Mouse (Mus musculus) forebrain, embryonic 12.5 days (tissue): ENCODE results near the gene Tnni3k. TPM values are rescaled to one million over a fixed set of nuclear protein-coding genes. Genes with fewer than 3 reads are reported as not detected.
A peak's percentile ranks its signal among the peaks of the same experiment; 100 is the strongest.

ENCODE experiments used
- ATAC-seq: fragments of 200-750 bp; cut with Nextera tagmentation; 2 replicates; pipeline ENCODE4 v1.8.0; 2017; ENCODE audit warnings: moderate TSS enrichment; ENCODE audit not compliant: low FRiP score
- H3K27ac ChIP-seq: fragments of 300-500 bp; sonication (generic); 2 replicates; pipeline ENCODE4 v1.5.1; 2016; ENCODE audit warnings: mild to moderate bottlenecking
- H3K27me3 ChIP-seq: fragments of 300-500 bp; sonication (generic); 2 replicates; pipeline ENCODE4 v1.6.1; 2016; ENCODE audit warnings: mild to moderate bottlenecking
- H3K36me3 ChIP-seq: fragments of 300-500 bp; sonication (generic); replicated peaks from 2 replicates; pipeline ENCODE4 v1.6.1; 2016; ENCODE audit warnings: mild to moderate bottlenecking
- H3K4me1 ChIP-seq: fragments of 300-500 bp; sonication (generic); 2 replicates; pipeline ENCODE4 v1.6.1; 2016
- H3K4me2 ChIP-seq: fragments of 300-500 bp; sonication (generic); 2 replicates; pipeline ENCODE4 v1.6.1; 2016; ENCODE audit warnings: mild to moderate bottlenecking, moderate library complexity
- H3K4me3 ChIP-seq: fragments of 300-500 bp; sonication (generic); replicated peaks from 2 replicates; pipeline ENCODE4 v1.5.1; 2016; ENCODE audit warnings: mild to moderate bottlenecking
- H3K9ac ChIP-seq: fragments of 300-500 bp; sonication (generic); 2 replicates; pipeline ENCODE4 v1.6.1; 2016; ENCODE audit warnings: mild to moderate bottlenecking
- H3K9me3 ChIP-seq: fragments of 300-500 bp; sonication (generic); 2 replicates; pipeline ENCODE4 v1.6.1; 2016
- WGBS: fragments of 180-500 bp; shearing (Covaris S2); methylation state at CpG from one replicate; pipeline ENCODE4 v1.1.7; 2016; 5-methylcytosine and 5-hydroxymethylcytosine counted together
- polyA plus RNA-seq: library from polyadenylated mRNA; unstranded; fragments of >200 nt; fragmentation: Nextera tagmentation; extraction: Ambion mirVana; gene quantifications from 2 replicates; pipeline ENCODE4 v1.2.1, GENCODE M21; 2016

Tnni3k gene
- polyA plus RNA-seq, 1 experiment from 2014 or later, result not detected

GRCm38 (mm10) chr3:154927757-154928156, 127.5 kb downstream of the Tnni3k start:
- H3K36me3 ChIP-seq, result no peaks in the 10 kb centered on the region
- no peaks in the 10 kb centered on the region for H3K27me3 ChIP-seq
- no peak overlapping the region for H3K9ac ChIP-seq
- no peak for ATAC-seq
- H3K27ac ChIP-seq, result no peak overlapping the region
- no peak overlapping the region for H3K4me2 ChIP-seq
- 55% methylated on average over 8 of the region's 8 CpGs for whole genome bisulfite sequencing
- H3K9me3 ChIP-seq, result no peaks in the 10 kb centered on the region
- no peak overlapping the region for H3K4me3 ChIP-seq
- H3K4me1 ChIP-seq, result peaks cover 6% of the 10 kb centered on the region

GRCm38 (mm10) chr3:154924936-154925335, 130.3 kb downstream of the Tnni3k start:
- H3K4me2 ChIP-seq, result no peak overlapping the region
- no peak for ATAC-seq
- H3K9me3 ChIP-seq, result no peaks in the 10 kb centered on the region
- no peaks in the 10 kb centered on the region for H3K27me3 ChIP-seq
- H3K4me1 ChIP-seq, result peaks cover 6% of the 10 kb centered on the region
- H3K4me3 ChIP-seq, result no peak overlapping the region
- H3K9ac ChIP-seq, result no peak overlapping the region
- H3K36me3 ChIP-seq, result no peaks in the 10 kb centered on the region
- no peak overlapping the region for H3K27ac ChIP-seq
- WGBS, result 91% methylated on average over 8 of the region's 8 CpGs

- Histone ChIP-seq H3K27me3 (no peaks in the 10 kb centered on the region), H3K27ac (no peak overlapping the region), H3K4me1 (no peaks in the 10 kb centered on the region), H3K9ac (no peak overlapping the region), H3K36me3 (no peaks in the 10 kb centered on the region), H3K4me2 (no peak overlapping the region), H3K4me3 (no peak overlapping the region), H3K9me3 (no peaks in the 10 kb centered on the region)
- no peak for ATAC-seq
- 74% methylated on average over 1 of the region's 1 CpGs for WGBS
Observed at GRCm38 (mm10) chr3:154915566-154915965, 139.6 kb downstream of the Tnni3k start.

- Histone ChIP-seq H3K4me1 (no peaks in the 10 kb centered on the region), H3K9me3 (no peaks in the 10 kb centered on the region)
- 74% methylated on average over 6 of the region's 6 CpGs for WGBS
Observed at GRCm38 (mm10) chr3:154913641-154914040, 141.6 kb downstream of the Tnni3k start.

GRCm38 (mm10) chr3:154896737-154897136, 158.5 kb downstream of the Tnni3k start:
- no peaks in the 10 kb centered on the region for H3K9me3 ChIP-seq
- ATAC-seq, result peak; percentile 9; the same call in 1 of the 2 replicates
- WGBS, result 75% methylated on average over 7 of the region's 7 CpGs
- no peak overlapping the region for H3K4me2 ChIP-seq
- H3K27me3 ChIP-seq, result no peaks in the 10 kb centered on the region
- H3K4me1 ChIP-seq, result no peaks in the 10 kb centered on the region
- no peak overlapping the region for H3K27ac ChIP-seq
- H3K4me3 ChIP-seq, result no peak overlapping the region
- no peak overlapping the region for H3K9ac ChIP-seq
- no peaks in the 10 kb centered on the region for H3K36me3 ChIP-seq

More at GRCm38 (mm10) chr3:154913641-154914040, 141.6 kb downstream of the Tnni3k start:
- ATAC-seq, result no peak
- Histone ChIP-seq H3K27ac (no peak overlapping the region), H3K9ac (no peak overlapping the region), H3K4me3 (no peak overlapping the region), H3K36me3 (no peaks in the 10 kb centered on the region), H3K27me3 (no peaks in the 10 kb centered on the region), H3K4me2 (no peak overlapping the region)

- no peaks in the 10 kb centered on the region for H3K27me3 ChIP-seq
- WGBS, result 95% methylated on average over 3 of the region's 3 CpGs
- no peak overlapping the region for H3K9ac ChIP-seq
- H3K36me3 ChIP-seq, result no peaks in the 10 kb centered on the region
- no peak overlapping the region for H3K27ac ChIP-seq
- ATAC-seq, result 0 out of 2 replicates have a peak, but pooled peaks have one; percentile 27
- H3K9me3 ChIP-seq, result no peaks in the 10 kb centered on the region
- H3K4me2 ChIP-seq, result no peak overlapping the region
- no peak overlapping the region for H3K4me3 ChIP-seq
- H3K4me1 ChIP-seq, result no peaks in the 10 kb centered on the region
Observed at GRCm38 (mm10) chr3:154893225-154893624, 162.0 kb downstream of the Tnni3k start.

- H3K4me1 ChIP-seq, result peaks cover 9% of the 10 kb centered on the region
- no peaks in the 10 kb centered on the region for H3K36me3 ChIP-seq
- ATAC-seq, result no peak
- H3K27ac ChIP-seq, result no peak overlapping the region
- H3K9ac ChIP-seq, result no peak overlapping the region
- no peak overlapping the region for H3K4me2 ChIP-seq
- 34% methylated on average over 5 of the region's 5 CpGs for WGBS
- H3K4me3 ChIP-seq, result no peak overlapping the region
- no peaks in the 10 kb centered on the region for H3K9me3 ChIP-seq
- no peaks in the 10 kb centered on the region for H3K27me3 ChIP-seq
Observed at GRCm38 (mm10) chr3:154885452-154885851, 169.8 kb downstream of the Tnni3k start.

GRCm38 (mm10) chr3:154885048-154885447, 170.2 kb downstream of the Tnni3k start:
- no peak for ATAC-seq
- 53% methylated on average over 5 of the region's 5 CpGs for WGBS
- Histone ChIP-seq H3K27ac (no peak overlapping the region), H3K4me3 (no peak overlapping the region), H3K9ac (no peak overlapping the region), H3K27me3 (no peaks in the 10 kb centered on the region), H3K36me3 (no peaks in the 10 kb centered on the region), H3K4me1 (peaks cover 9% of the 10 kb centered on the region), H3K4me2 (no peak overlapping the region), H3K9me3 (no peaks in the 10 kb centered on the region)

GRCm38 (mm10) chr3:154881428-154881986, 173.7 kb downstream of the Tnni3k start:
- Histone ChIP-seq H3K4me2 (no peak overlapping the region), H3K9ac (no peak overlapping the region), H3K27ac (no peak overlapping the region), H3K27me3 (no peaks in the 10 kb centered on the region), H3K36me3 (no peaks in the 10 kb centered on the region), H3K9me3 (no peaks in the 10 kb centered on the region), H3K4me1 (peaks cover 9% of the 10 kb centered on the region), H3K4me3 (no peak overlapping the region)
- no peak for ATAC-seq
- 71% methylated on average over 2 of the region's 2 CpGs for WGBS

GRCm38 (mm10) chr3:154880536-154880939, 174.7 kb downstream of the Tnni3k start:
- Histone ChIP-seq H3K4me2 (no peak overlapping the region), H3K27ac (no peak overlapping the region), H3K4me3 (no peak overlapping the region), H3K27me3 (no peaks in the 10 kb centered on the region), H3K9me3 (no peaks in the 10 kb centered on the region), H3K36me3 (no peaks in the 10 kb centered on the region), H3K4me1 (peaks cover 6% of the 10 kb centered on the region), H3K9ac (no peak overlapping the region)
- peak; percentile 58; the same call in 1 of the 2 replicates for ATAC-seq
- 50% methylated on average over 4 of the region's 4 CpGs for WGBS

- peaks cover 2% of the 10 kb centered on the region; the same call in 1 of the 2 replicates for H3K4me1 ChIP-seq
- H3K27ac ChIP-seq, result no peak overlapping the region
- H3K4me3 ChIP-seq, result no peak overlapping the region
- no peaks in the 10 kb centered on the region for H3K36me3 ChIP-seq
- ATAC-seq, result peak; percentile 44; the same call in 1 of the 2 replicates
- no peaks in the 10 kb centered on the region for H3K27me3 ChIP-seq
- H3K9me3 ChIP-seq, result no peaks in the 10 kb centered on the region
- no peak overlapping the region for H3K9ac ChIP-seq
- H3K4me2 ChIP-seq, result no peak overlapping the region
- 67% methylated on average over 5 of the region's 5 CpGs for WGBS
Observed at GRCm38 (mm10) chr3:154880108-154880507, 175.1 kb downstream of the Tnni3k start.

- H3K9me3 ChIP-seq, result no peaks in the 10 kb centered on the region
- no peak overlapping the region for H3K4me3 ChIP-seq
- no peaks in the 10 kb centered on the region for H3K36me3 ChIP-seq
- H3K4me1 ChIP-seq, result no peaks in the 10 kb centered on the region
- no peak overlapping the region for H3K4me2 ChIP-seq
- no peak overlapping the region for H3K9ac ChIP-seq
- H3K27me3 ChIP-seq, result no peaks in the 10 kb centered on the region
- no peak overlapping the region for H3K27ac ChIP-seq
- no peak for ATAC-seq
- 52% methylated on average over 2 of the region's 2 CpGs for WGBS
Observed at GRCm38 (mm10) chr3:154879515-154879914, 175.7 kb downstream of the Tnni3k start.

- H3K4me1 ChIP-seq, result no peaks in the 10 kb centered on the region
- no peak for ATAC-seq
- no peaks in the 10 kb centered on the region for H3K27me3 ChIP-seq
- H3K4me3 ChIP-seq, result no peak overlapping the region
- no peak overlapping the region for H3K4me2 ChIP-seq
- H3K9me3 ChIP-seq, result no peaks in the 10 kb centered on the region
- no peak overlapping the region for H3K9ac ChIP-seq
- 97% methylated on average over 1 of the region's 1 CpGs for WGBS
- H3K27ac ChIP-seq, result no peak overlapping the region
- H3K36me3 ChIP-seq, result no peaks in the 10 kb centered on the region
Observed at GRCm38 (mm10) chr3:154879080-154879479, 176.1 kb downstream of the Tnni3k start.
